Mouse (Mus musculus) lung, embryonic 15.5 days (tissue): ENCODE measurements around the gene Padi2. TPM values are rescaled to one million over a fixed set of nuclear protein-coding genes. Genes with fewer than 3 reads are reported as not detected.

Source experiments
- ATAC-seq: fragments of 200-750 bp; cut with Nextera tagmentation; 2 replicates; pipeline ENCODE4 v1.8.0; 2017; ENCODE audit warnings: moderate number of reproducible peaks, borderline replicate concordance; ENCODE audit not compliant: low FRiP score, low TSS enrichment; ENCODE audit errors: extremely low read depth
- H3K27ac ChIP-seq: fragments of 300-500 bp; sonication (generic); 2 replicates; pipeline ENCODE4 v1.5.1; 2015; ENCODE audit warnings: moderate library complexity, mild to moderate bottlenecking, inconsistent platforms
- H3K27me3 ChIP-seq: fragments of 300-500 bp; sonication (generic); 2 replicates; pipeline ENCODE4 v1.6.1; 2015; ENCODE audit warnings: inconsistent platforms
- H3K36me3 ChIP-seq: fragments of 300-500 bp; sonication (generic); 2 replicates; pipeline ENCODE4 v1.6.1; 2015; ENCODE audit warnings: inconsistent platforms
- H3K4me1 ChIP-seq: fragments of 300-500 bp; sonication (generic); 2 replicates; pipeline ENCODE4 v1.6.1; 2015; ENCODE audit warnings: inconsistent platforms
- H3K4me2 ChIP-seq: fragments of 300-500 bp; sonication (generic); 2 replicates; pipeline ENCODE4 v1.6.1; 2015; ENCODE audit warnings: inconsistent platforms, mild to moderate bottlenecking, moderate library complexity
- H3K4me3 ChIP-seq: fragments of 300-500 bp; sonication (generic); 2 replicates; pipeline ENCODE4 v1.5.1; 2015; ENCODE audit warnings: mild to moderate bottlenecking, inconsistent platforms
- H3K9ac ChIP-seq: fragments of 300-500 bp; sonication (generic); 2 replicates; pipeline ENCODE4 v1.6.1; 2015; ENCODE audit warnings: inconsistent platforms
- H3K9me3 ChIP-seq: fragments of 300-500 bp; sonication (generic); 2 replicates; pipeline ENCODE4 v1.6.1; 2016; ENCODE audit warnings: inconsistent platforms
- WGBS: fragments of 180-500 bp; shearing (Covaris S2); methylation state at CpG from one replicate; pipeline ENCODE4 v1.1.7; 2015; 5-methylcytosine and 5-hydroxymethylcytosine counted together
- polyA plus RNA-seq: library from polyadenylated mRNA; unstranded; fragments of >200 nt; fragmentation: Nextera tagmentation; extraction: Ambion mirVana; gene quantifications from 2 replicates; pipeline ENCODE4 v1.2.1, GENCODE M21; 2015

Gene Padi2
- polyA plus RNA-seq, 1 experiment from 2014 or later = 2.6 TPM

GRCm38 (mm10) chr4:140950574-140950973, 44.4 kb downstream of the Padi2 start:
- Histone ChIP-seq H3K9me3 (no peaks in the 10 kb centered on the region), H3K4me3 (no peak overlapping the region), H3K4me1 (peaks cover 19% of the 10 kb centered on the region), H3K4me2 (no peak overlapping the region), H3K9ac (no peak overlapping the region), H3K36me3 (no peaks in the 10 kb centered on the region), H3K27me3 (no peaks in the 10 kb centered on the region), H3K27ac (no peak overlapping the region)
- no peak for ATAC-seq
- 66% methylated on average over 3 of the region's 3 CpGs for WGBS

- WGBS = 80% methylated on average over 18 of the region's 18 CpGs
- H3K4me2 ChIP-seq = no peak overlapping the region
- H3K27me3 ChIP-seq = peaks cover 6% of the 10 kb centered on the region
- peaks cover 8% of the 10 kb centered on the region for H3K4me1 ChIP-seq
- H3K9ac ChIP-seq = no peak overlapping the region
- no peaks in the 10 kb centered on the region for H3K9me3 ChIP-seq
- no peak overlapping the region for H3K4me3 ChIP-seq
- H3K27ac ChIP-seq = no peak overlapping the region
- H3K36me3 ChIP-seq = no peaks in the 10 kb centered on the region
- no peak for ATAC-seq
Measured at GRCm38 (mm10) chr4:140951861-140952641, 45.9 kb downstream of the Padi2 start.

GRCm38 (mm10) chr4:140957131-140957702, 51.1 kb downstream of the Padi2 start:
- no peak for ATAC-seq
- peak overlapping the region; percentile 44 for H3K9ac ChIP-seq
- no peaks in the 10 kb centered on the region for H3K9me3 ChIP-seq
- no peak overlapping the region for H3K27ac ChIP-seq
- H3K4me1 ChIP-seq = peaks cover 23% of the 10 kb centered on the region
- peaks cover 13% of the 10 kb centered on the region for H3K27me3 ChIP-seq
- 12% methylated on average over 17 of the region's 17 CpGs for WGBS
- no peaks in the 10 kb centered on the region for H3K36me3 ChIP-seq
- H3K4me3 ChIP-seq = peak overlapping the region; percentile 39
- peak overlapping the region; percentile 81 for H3K4me2 ChIP-seq

- Histone ChIP-seq H3K9ac (peak overlapping the region; percentile 44), H3K4me2 (peak overlapping the region; percentile 81), H3K4me3 (peak overlapping the region; percentile 39), H3K27me3 (peaks cover 13% of the 10 kb centered on the region), H3K36me3 (no peaks in the 10 kb centered on the region), H3K4me1 (peaks cover 28% of the 10 kb centered on the region), H3K27ac (no peak overlapping the region), H3K9me3 (no peaks in the 10 kb centered on the region)
- ATAC-seq = no peak
- 2% methylated on average over 13 of the region's 13 CpGs for WGBS
Measured at GRCm38 (mm10) chr4:140957725-140958124, 51.6 kb downstream of the Padi2 start.

- Histone ChIP-seq H3K4me1 (peaks cover 34% of the 10 kb centered on the region), H3K27me3 (peaks cover 13% of the 10 kb centered on the region), H3K27ac (no peak overlapping the region), H3K9me3 (no peaks in the 10 kb centered on the region), H3K4me2 (no peak overlapping the region), H3K9ac (no peak overlapping the region), H3K36me3 (no peaks in the 10 kb centered on the region), H3K4me3 (no peak overlapping the region)
- WGBS = 52% methylated on average over 6 of the region's 6 CpGs
- no peak for ATAC-seq
Measured at GRCm38 (mm10) chr4:140958319-140958718, 52.2 kb downstream of the Padi2 start.

GRCm38 (mm10) chr4:140959128-140959679, 53.1 kb downstream of the Padi2 start:
- ATAC-seq = no peak
- H3K9ac ChIP-seq = no peak overlapping the region
- H3K9me3 ChIP-seq = no peaks in the 10 kb centered on the region
- peaks cover 13% of the 10 kb centered on the region for H3K27me3 ChIP-seq
- H3K36me3 ChIP-seq = no peaks in the 10 kb centered on the region
- H3K4me2 ChIP-seq = no peak overlapping the region
- 77% methylated on average over 7 of the region's 7 CpGs for WGBS
- no peak overlapping the region for H3K4me3 ChIP-seq
- H3K4me1 ChIP-seq = peaks cover 40% of the 10 kb centered on the region
- H3K27ac ChIP-seq = no peak overlapping the region

GRCm38 (mm10) chr4:140959715-140960479, 53.8 kb downstream of the Padi2 start:
- Histone ChIP-seq H3K4me2 (no peak overlapping the region), H3K27ac (no peak overlapping the region), H3K4me1 (peaks cover 46% of the 10 kb centered on the region), H3K9ac (no peak overlapping the region), H3K9me3 (no peaks in the 10 kb centered on the region), H3K27me3 (peaks cover 13% of the 10 kb centered on the region), H3K36me3 (no peaks in the 10 kb centered on the region), H3K4me3 (no peak overlapping the region)
- 81% methylated on average over 10 of the region's 10 CpGs for WGBS
- no peak for ATAC-seq

GRCm38 (mm10) chr4:140960781-140961466, 54.8 kb downstream of the Padi2 start, which contains the start of gene Sdhb:
Gene Sdhb (plus strand): TSS chr4:140961203.
- WGBS = under 1% methylated on average over 37 of the region's 37 CpGs
- peaks cover 13% of the 10 kb centered on the region for H3K27me3 ChIP-seq

GRCm38 (mm10) chr4:140961467-140962206, 55.5 kb downstream of the Padi2 start:
- peaks cover 11% of the 10 kb centered on the region for H3K27me3 ChIP-seq
- peaks cover 46% of the 10 kb centered on the region for H3K4me1 ChIP-seq
- ATAC-seq = peak; percentile 31
- H3K36me3 ChIP-seq = peaks cover 9% of the 10 kb centered on the region; the same call in 1 of the 2 replicates
- WGBS = under 1% methylated on average over 38 of the region's 38 CpGs
- H3K9me3 ChIP-seq = no peaks in the 10 kb centered on the region
- H3K9ac ChIP-seq = peak overlapping the region; percentile 86
- H3K4me3 ChIP-seq = peak overlapping the region; percentile 95
- peak overlapping the region; percentile 79 for H3K27ac ChIP-seq
- H3K4me2 ChIP-seq = peak overlapping the region; percentile 90

More at GRCm38 (mm10) chr4:140960781-140961466, 54.8 kb downstream of the Padi2 start, which contains the start of gene Sdhb:
- H3K4me3 ChIP-seq = peak within 1 kb of the TSS; percentile 95
- peaks cover 46% of the 10 kb centered on the region for H3K4me1 ChIP-seq
- H3K27ac ChIP-seq = peak within 1 kb of the TSS; percentile 79
- peak within 1 kb of the TSS; percentile 90 for H3K4me2 ChIP-seq
- H3K9ac ChIP-seq = peak within 1 kb of the TSS; percentile 86
- no peaks in the 10 kb centered on the region for H3K9me3 ChIP-seq
- ATAC-seq = peak; percentile 96
- H3K36me3 ChIP-seq = peaks cover 5% of the 10 kb centered on the region; the same call in 1 of the 2 replicates

- no peak for ATAC-seq
- Histone ChIP-seq H3K36me3 (peaks cover 15% of the 10 kb centered on the region; the same call in 1 of the 2 replicates), H3K9ac (peak overlapping the region; percentile 86), H3K9me3 (no peaks in the 10 kb centered on the region), H3K27ac (no peak overlapping the region), H3K4me3 (peak overlapping the region; percentile 95), H3K4me2 (peak overlapping the region; percentile 90), H3K4me1 (peaks cover 42% of the 10 kb centered on the region), H3K27me3 (peaks cover 4% of the 10 kb centered on the region; the same call in 1 of the 2 replicates)
- 65% methylated on average over 8 of the region's 8 CpGs for WGBS
Measured at GRCm38 (mm10) chr4:140962207-140962909, 56.2 kb downstream of the Padi2 start.
